Mouse (Mus musculus) regulatory T cell (primary cell): ENCODE measurements around the gene Mrpl51.

Experiments used
- in situ Hi-C: fragments of 300-600 bp; cut with MboI, MseI; formaldehyde crosslinking; loops from one replicate; pipeline ENCODE4 v1.15.1; 2025; ENCODE audit warnings: high pct_unique_total_duplicates

The Mrpl51 gene

GRCm38 (mm10) chr6:125191332-125192015, at the start of gene Mrpl51, which contains the start of gene Ncapd2:
Gene Mrpl51 (plus strand): TSS chr6:125191801.
Gene Ncapd2 (minus strand): TSS chr6:125191701.
- in situ Hi-C loops, result no loop called here

- in situ Hi-C loops, result no loop called here
Measured at GRCm38 (mm10) chr6:125142436-125142835, 49.2 kb upstream of the Mrpl51 start.

- in situ Hi-C loops, result no loop called here
Measured at GRCm38 (mm10) chr6:125143128-125143527, 48.5 kb upstream of the Mrpl51 start.

- in situ Hi-C loops, result no loop called here
Measured at GRCm38 (mm10) chr6:125143904-125144303, 47.7 kb upstream of the Mrpl51 start.

GRCm38 (mm10) chr6:125145001-125145400, 46.6 kb upstream of the Mrpl51 start, which contains the start of gene Iffo1:
Gene Iffo1 (plus strand): TSS chr6:125145241.
- in situ Hi-C loops, result no loop called here

GRCm38 (mm10) chr6:125145479-125145951, 46.1 kb upstream of the Mrpl51 start:
- in situ Hi-C loops, result no loop called here

GRCm38 (mm10) chr6:125146148-125146547, 45.5 kb upstream of the Mrpl51 start:
- in situ Hi-C loops, result no loop called here

GRCm38 (mm10) chr6:125146797-125147196, 44.8 kb upstream of the Mrpl51 start:
- in situ Hi-C loops, result no loop called here

GRCm38 (mm10) chr6:125147329-125147728, 44.3 kb upstream of the Mrpl51 start:
- in situ Hi-C loops, result no loop called here

- in situ Hi-C loops, result no loop called here
Measured at GRCm38 (mm10) chr6:125148251-125148925, 43.2 kb upstream of the Mrpl51 start.

GRCm38 (mm10) chr6:125148926-125149568, 42.6 kb upstream of the Mrpl51 start:
- in situ Hi-C loops, result no loop called here

- in situ Hi-C loops, result no loop called here
Measured at GRCm38 (mm10) chr6:125149569-125149950, 42.0 kb upstream of the Mrpl51 start.

GRCm38 (mm10) chr6:125152212-125153017, 39.2 kb upstream of the Mrpl51 start:
- in situ Hi-C loops, result no loop called here

GRCm38 (mm10) chr6:125153018-125153389, 38.6 kb upstream of the Mrpl51 start:
- in situ Hi-C loops, result no loop called here

GRCm38 (mm10) chr6:125153682-125154081, 37.9 kb upstream of the Mrpl51 start:
- in situ Hi-C loops, result no loop called here

GRCm38 (mm10) chr6:125154550-125154949, 37.1 kb upstream of the Mrpl51 start:
- in situ Hi-C loops, result no loop called here

GRCm38 (mm10) chr6:125155262-125155661, 36.3 kb upstream of the Mrpl51 start:
- in situ Hi-C loops, result no loop called here

- in situ Hi-C loops, result no loop called here
Measured at GRCm38 (mm10) chr6:125156491-125156890, 35.1 kb upstream of the Mrpl51 start.

- in situ Hi-C loops, result no loop called here
Measured at GRCm38 (mm10) chr6:125156903-125157614, 34.5 kb upstream of the Mrpl51 start.

GRCm38 (mm10) chr6:125158944-125159492, 32.6 kb upstream of the Mrpl51 start:
- in situ Hi-C loops, result no loop called here
